Mouse (Mus musculus): ENCODE measurements around the gene Fgf4. TPM values are rescaled to one million over a fixed set of nuclear protein-coding genes. Genes with fewer than 3 reads are reported as not detected.
"Not testable (repeated sequence)": the region's sequence is repeated elsewhere in the genome, so short reads cannot be mapped to it uniquely, and the experiment has no call there.

Gene Fgf4
- total and polyA plus RNA-seq, 2 experiments from 2014 or later = not detected

- Histone ChIP-seq H3K27ac (ENCODE audit: low read depth, low read length) (no peak overlapping the region), H3K9ac (replicated peaks; ENCODE audit: low read length, poor library complexity, severe bottlenecking) (no peak overlapping the region), H3K4me3 (ENCODE audit: low read depth, low read length) (no peak overlapping the region), H3K4me2 (ENCODE audit: low read depth, low read length, poor library complexity, severe bottlenecking) (no peak overlapping the region), H3K9me3 (ENCODE audit: low read length) (no peaks in the 10 kb centered on the region), H3K27me3 (ENCODE audit: insufficient read depth, low read length) (no peaks in the 10 kb centered on the region), H3K4me1 (ENCODE audit: insufficient read depth, low read length) (no peaks in the 10 kb centered on the region), H3K36me3 (ENCODE audit: insufficient read depth, low read length) (no peaks in the 10 kb centered on the region; the same call in 1 of the 2 replicates)
- ATAC-seq (ENCODE audit: low FRiP score) (no peak), DNase-seq (ENCODE audit: low spot score) (no peak)
- WGBS = 81% methylated on average over 2 of the region's 2 CpGs
- TF ChIP-seq CTCF (IDR thresholded peaks at IDR 0.05) = no peak
Observed at GRCm38 (mm10) chr7:144887672-144888071, 40.5 kb downstream of the Fgf4 start.

- Histone ChIP-seq H3K9ac (replicated peaks; ENCODE audit: low read length, poor library complexity, severe bottlenecking) (no peak overlapping the region), H3K27ac (ENCODE audit: low read depth, low read length) (no peak overlapping the region), H3K4me3 (ENCODE audit: low read depth, low read length) (no peak overlapping the region), H3K4me2 (ENCODE audit: low read depth, low read length, poor library complexity, severe bottlenecking) (no peak overlapping the region), H3K36me3 (ENCODE audit: insufficient read depth, low read length) (no peaks in the 10 kb centered on the region; the same call in 1 of the 2 replicates), H3K9me3 (ENCODE audit: low read length) (no peaks in the 10 kb centered on the region), H3K27me3 (ENCODE audit: insufficient read depth, low read length) (no peaks in the 10 kb centered on the region), H3K4me1 (ENCODE audit: insufficient read depth, low read length) (no peaks in the 10 kb centered on the region)
- DNase-seq (ENCODE audit: low spot score) (no peak), ATAC-seq (ENCODE audit: low FRiP score) (no peak)
- no peak for TF ChIP-seq CTCF (IDR thresholded peaks at IDR 0.05)
- 11% methylated on average over 18 of the region's 18 CpGs for WGBS
Observed at GRCm38 (mm10) chr7:144888564-144889299, 41.6 kb downstream of the Fgf4 start.

GRCm38 (mm10) chr7:144890661-144891060, 43.5 kb downstream of the Fgf4 start:
- H3K27me3 ChIP-seq (ENCODE audit: insufficient read depth, low read length); H3K9me3 ChIP-seq (ENCODE audit: low read length); H3K27ac ChIP-seq (ENCODE audit: low read depth, low read length); H3K4me1 ChIP-seq (ENCODE audit: insufficient read depth, low read length); H3K4me2 ChIP-seq (ENCODE audit: low read depth, low read length, poor library complexity, severe bottlenecking); H3K36me3 ChIP-seq (ENCODE audit: insufficient read depth, low read length); ATAC-seq (ENCODE audit: low FRiP score); DNase-seq (ENCODE audit: low spot score); H3K9ac ChIP-seq (replicated peaks; ENCODE audit: low read length, poor library complexity, severe bottlenecking); H3K4me3 ChIP-seq (ENCODE audit: low read depth, low read length): not testable (repeated sequence)
- WGBS = 95% methylated on average over 1 of the region's 1 CpGs
- TF ChIP-seq CTCF (IDR thresholded peaks at IDR 0.05) = peak; percentile 28

GRCm38 (mm10) chr7:144891863-144892262, 44.7 kb downstream of the Fgf4 start:
- ATAC-seq (ENCODE audit: low FRiP score) (no peak), DNase-seq (ENCODE audit: low spot score) (no peak)
- peaks cover 6% of the 10 kb centered on the region for H3K27me3 ChIP-seq (ENCODE audit: insufficient read depth, low read length)
- H3K27ac ChIP-seq (ENCODE audit: low read depth, low read length) = no peak overlapping the region
- H3K4me2 ChIP-seq (ENCODE audit: low read depth, low read length, poor library complexity, severe bottlenecking) = no peak overlapping the region
- WGBS = 74% methylated on average over 2 of the region's 2 CpGs
- no peak for TF ChIP-seq CTCF (IDR thresholded peaks at IDR 0.05)
- H3K9ac ChIP-seq (replicated peaks; ENCODE audit: low read length, poor library complexity, severe bottlenecking) = no peak overlapping the region
- H3K4me3 ChIP-seq (ENCODE audit: low read depth, low read length) = no peak overlapping the region
- peaks cover 5% of the 10 kb centered on the region for H3K4me1 ChIP-seq (ENCODE audit: insufficient read depth, low read length)
- no peaks in the 10 kb centered on the region; the same call in 1 of the 2 replicates for H3K36me3 ChIP-seq (ENCODE audit: insufficient read depth, low read length)
- no peaks in the 10 kb centered on the region for H3K9me3 ChIP-seq (ENCODE audit: low read length)

GRCm38 (mm10) chr7:144892322-144892721, 45.2 kb downstream of the Fgf4 start:
- H3K4me1 ChIP-seq (ENCODE audit: insufficient read depth, low read length) = peaks cover 5% of the 10 kb centered on the region
- H3K27me3 ChIP-seq (ENCODE audit: insufficient read depth, low read length) = peaks cover 6% of the 10 kb centered on the region
- H3K36me3 ChIP-seq (ENCODE audit: insufficient read depth, low read length) = no peaks in the 10 kb centered on the region; the same call in 1 of the 2 replicates
- DNase-seq (ENCODE audit: low spot score) = no peak
- no peak overlapping the region for H3K9ac ChIP-seq (replicated peaks; ENCODE audit: low read length, poor library complexity, severe bottlenecking)
- no peak overlapping the region for H3K4me2 ChIP-seq (ENCODE audit: low read depth, low read length, poor library complexity, severe bottlenecking)
- H3K9me3 ChIP-seq (ENCODE audit: low read length) = no peaks in the 10 kb centered on the region
- 0 out of 2 replicates have a peak, but pooled peaks have one; percentile 14 for TF ChIP-seq CTCF (IDR thresholded peaks at IDR 0.05)
- WGBS = 48% methylated on average over 6 of the region's 6 CpGs
- ATAC-seq (ENCODE audit: low FRiP score) = no peak
- no peak overlapping the region for H3K4me3 ChIP-seq (ENCODE audit: low read depth, low read length)
- H3K27ac ChIP-seq (ENCODE audit: low read depth, low read length) = no peak overlapping the region

- Histone ChIP-seq H3K27ac (ENCODE audit: low read depth, low read length) (no peak overlapping the region), H3K4me3 (ENCODE audit: low read depth, low read length) (no peak overlapping the region), H3K36me3 (ENCODE audit: insufficient read depth, low read length) (no peaks in the 10 kb centered on the region), H3K27me3 (ENCODE audit: insufficient read depth, low read length) (peaks cover 13% of the 10 kb centered on the region), H3K9ac (replicated peaks; ENCODE audit: low read length, poor library complexity, severe bottlenecking) (no peak overlapping the region), H3K9me3 (ENCODE audit: low read length) (no peaks in the 10 kb centered on the region), H3K4me1 (ENCODE audit: insufficient read depth, low read length) (peaks cover 5% of the 10 kb centered on the region), H3K4me2 (ENCODE audit: low read depth, low read length, poor library complexity, severe bottlenecking) (peak overlapping the region; percentile 97)
- ATAC-seq (ENCODE audit: low FRiP score) (no peak), DNase-seq (ENCODE audit: low spot score) (peak; percentile 66)
- 3% methylated on average over 5 of the region's 5 CpGs for WGBS
- peak; percentile 70 for TF ChIP-seq CTCF (IDR thresholded peaks at IDR 0.05)
Observed at GRCm38 (mm10) chr7:144894191-144894590, 47.0 kb downstream of the Fgf4 start.
